Mouse (Mus musculus) MEL (cell line): ENCODE measurements around the gene Pla2g2f. TPM values are rescaled to one million over a fixed set of nuclear protein-coding genes. Genes with fewer than 3 reads are reported as not detected.

Source experiments
- DNase-seq: peaks from one replicate; pipeline ENCODE4 v3.0.0; 2011; ENCODE audit warnings: low read depth, low spot score
- H3K27ac ChIP-seq: 2 replicates; pipeline ENCODE4 v1.5.1; 2012; ENCODE audit warnings: low read depth, mild to moderate bottlenecking, control low read depth, low read length, moderate library complexity; ENCODE audit not compliant: control insufficient read depth
- H3K27me3 ChIP-seq, 2 experiments: fragments of 150-350 bp in 1 of 2; sonication (generic) in 1 of 2; 2 replicates each; pipeline ENCODE4 v1.6.1; 2012; ENCODE audit warnings: low read length in 2 of 2, mild to moderate bottlenecking in 2 of 2, improper control_type of control experiment in 1 of 2, moderate library complexity in 1 of 2; ENCODE audit not compliant: insufficient read depth in 2 of 2, control insufficient read depth in 1 of 2
- H3K36me3 ChIP-seq, 2 experiments: 2 replicates each; pipeline ENCODE4 v1.6.1; 2012 to 2014; ENCODE audit warnings: low read length in 2 of 2, improper control_type of control experiment in 1 of 2, inconsistent platforms in 1 of 2, mild to moderate bottlenecking in 1 of 2; ENCODE audit not compliant: insufficient read depth in 2 of 2, control insufficient read depth in 1 of 2
- H3K4me1 ChIP-seq, 2 experiments: fragments of 150-350 bp in 1 of 2; sonication (generic) in 1 of 2; 2 replicates each; pipeline ENCODE4 v1.6.1; 2012; ENCODE audit warnings: low read length in 2 of 2, improper control_type of control experiment in 1 of 2, mild to moderate bottlenecking in 1 of 2; ENCODE audit not compliant: insufficient read depth in 2 of 2, control insufficient read depth in 1 of 2
- H3K4me3 ChIP-seq, 2 experiments: fragments of 150-350 bp in 1 of 2; sonication (generic) in 1 of 2; 2 replicates each; pipeline ENCODE4 v1.5.1; 2012; ENCODE audit warnings: low read depth in 2 of 2, low read length in 2 of 2, mild to moderate bottlenecking in 2 of 2, moderate library complexity in 2 of 2, control low read depth in 1 of 2, improper control_type of control experiment in 1 of 2; ENCODE audit not compliant: control insufficient read depth in 1 of 2, insufficient read depth in 1 of 2
- H3K79me2 ChIP-seq: 2 replicates; pipeline ENCODE4 v1.6.1; 2012; ENCODE audit warnings: mild to moderate bottlenecking, low read length, moderate library complexity; ENCODE audit not compliant: control insufficient read depth, poor library complexity, insufficient read depth
- H3K9ac ChIP-seq: 2 replicates; pipeline ENCODE4 v1.6.1; 2012; ENCODE audit warnings: low read depth, mild to moderate bottlenecking, control low read depth, low read length, moderate library complexity; ENCODE audit not compliant: control insufficient read depth, poor library complexity, severe bottlenecking
- H3K9me3 ChIP-seq: fragments of 150-350 bp; sonication (generic); replicated peaks from 2 replicates; pipeline ENCODE4 v1.6.1; 2012; ENCODE audit warnings: mild to moderate bottlenecking, low read length, improper control_type of control experiment, moderate library complexity; ENCODE audit not compliant: insufficient read depth
- CHD1 ChIP-seq: IDR thresholded peaks from 2 replicates; pipeline ENCODE4 v1.6.1; 2012; ENCODE audit warnings: low read depth, mild to moderate bottlenecking, inconsistent platforms, low read length, improper control_type of control experiment
- ELF1 ChIP-seq: IDR thresholded peaks from 2 replicates; pipeline ENCODE4 v1.6.1; 2014; ENCODE audit warnings: low read depth, mild to moderate bottlenecking, inconsistent platforms, low read length, improper control_type of control experiment, moderate library complexity
- ETS1 ChIP-seq: IDR thresholded peaks from 2 replicates; pipeline ENCODE4 v1.6.1; 2012; ENCODE audit warnings: low read depth, mild to moderate bottlenecking, inconsistent platforms, low read length, improper control_type of control experiment, moderate library complexity
- HCFC1 ChIP-seq: IDR thresholded peaks from 2 replicates; pipeline ENCODE4 v1.6.1; 2012; ENCODE audit warnings: low read depth, mild to moderate bottlenecking, inconsistent platforms, low read length, improper control_type of control experiment, moderate library complexity
- MAZ ChIP-seq: IDR thresholded peaks from 2 replicates; pipeline ENCODE4 v1.6.1; 2012; ENCODE audit warnings: low read depth, mild to moderate bottlenecking, inconsistent platforms, low read length, improper control_type of control experiment
- MXI1 ChIP-seq: IDR thresholded peaks from 2 replicates; pipeline ENCODE4 v1.6.1; 2011; ENCODE audit warnings: mild to moderate bottlenecking, low read depth, low read length, improper control_type of control experiment
- MYB ChIP-seq: IDR thresholded peaks from 2 replicates; pipeline ENCODE4 v1.6.1; 2011; ENCODE audit warnings: mild to moderate bottlenecking, low read depth, low read length, improper control_type of control experiment
- NELFE ChIP-seq: IDR thresholded peaks from 2 replicates; pipeline ENCODE4 v1.6.1; 2011; ENCODE audit warnings: low read depth, low read length, improper control_type of control experiment
- NRF1 ChIP-seq: IDR thresholded peaks from 2 replicates; pipeline ENCODE4 v1.6.1; 2014; ENCODE audit warnings: low read depth, mild to moderate bottlenecking, inconsistent platforms, low read length, improper control_type of control experiment, moderate library complexity; ENCODE audit not compliant: poor library complexity, insufficient read depth, severe bottlenecking
- POLR2A ChIP-seq, 2 experiments: IDR thresholded peaks; 2 replicates each; pipeline ENCODE4 v1.6.1; 2011 to 2012; ENCODE audit warnings: low read length in 2 of 2, mild to moderate bottlenecking in 2 of 2, control low read depth in 1 of 2, improper control_type of control experiment in 1 of 2, low read depth in 1 of 2, moderate library complexity in 1 of 2; ENCODE audit not compliant: control insufficient read depth in 1 of 2, insufficient read depth in 1 of 2, poor library complexity in 1 of 2
- RAD21 ChIP-seq: IDR thresholded peaks from 2 replicates; pipeline ENCODE4 v1.6.1; 2011; ENCODE audit warnings: mild to moderate bottlenecking, low read depth, low read length, improper control_type of control experiment
- SIN3A ChIP-seq: IDR thresholded peaks from 2 replicates; pipeline ENCODE4 v1.6.1; 2012; ENCODE audit warnings: low read length, improper control_type of control experiment, inconsistent platforms
- SMC3 ChIP-seq: IDR thresholded peaks from 2 replicates; pipeline ENCODE4 v1.6.1; 2011; ENCODE audit warnings: low read depth, low read length, improper control_type of control experiment
- TBP ChIP-seq: IDR thresholded peaks from 2 replicates; pipeline ENCODE4 v1.8.0; 2011; ENCODE audit warnings: low read depth, low read length, improper control_type of control experiment
- TCF12 ChIP-seq: IDR thresholded peaks from 2 replicates; pipeline ENCODE4 v1.6.1; 2014; ENCODE audit warnings: low read depth, mild to moderate bottlenecking, inconsistent platforms, low read length, improper control_type of control experiment, moderate library complexity
- ZKSCAN1 ChIP-seq: IDR thresholded peaks from 2 replicates; pipeline ENCODE4 v1.6.1; 2012; ENCODE audit warnings: low read depth, mild to moderate bottlenecking, inconsistent platforms, low read length, improper control_type of control experiment, moderate library complexity
- ZMIZ1 ChIP-seq: IDR thresholded peaks from 2 replicates; pipeline ENCODE4 v1.6.1; 2012; ENCODE audit warnings: low read depth, mild to moderate bottlenecking, inconsistent platforms, low read length, improper control_type of control experiment, moderate library complexity
- polyA plus RNA-seq, 2 experiments: library from polyadenylated mRNA; stranded (reverse) in 1 of 2; unstranded in 1 of 2; fragments of >175 nt in 1 of 2; fragments of >200 nt in 1 of 2; gene quantifications; 2 replicates each; pipeline versions ENCODE4 v1.2.1 to v1.2.4; 2012; ENCODE audit warnings: low replicate concordance in 2 of 2, low read depth in 1 of 2; ENCODE audit not compliant: insufficient read length in 2 of 2, insufficient read depth in 1 of 2, missing spikeins in 1 of 2
- total RNA-seq: library from RNA; depleted of rRNA; stranded (reverse); fragments of 300-350 nt; gene quantifications from 2 replicates; pipeline ENCODE4 v1.2.3, GENCODE M21; 2012

Pla2g2f gene
- total and polyA plus RNA-seq, 3 experiments, result not detected

DNA sequence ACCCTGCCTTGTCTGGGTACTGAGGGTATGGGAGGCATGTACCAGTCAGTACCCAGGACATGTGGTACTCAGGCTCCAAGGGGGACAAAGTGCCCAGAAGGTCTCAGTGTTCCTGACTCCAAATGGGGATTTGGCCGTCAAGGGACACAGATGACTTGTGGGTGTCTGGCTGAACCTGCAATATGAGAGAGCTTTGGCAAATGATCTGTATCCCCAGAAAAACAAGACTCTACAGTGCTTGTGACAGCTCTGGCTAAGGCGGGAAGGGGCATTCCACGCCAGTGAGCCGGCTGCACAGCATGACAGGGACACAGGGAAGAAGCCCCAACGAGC is 38.2 kb downstream of the Pla2g2f start (continued):
- TF ChIP-seq SIN3A (no peak), MYB (no peak)

DNA sequence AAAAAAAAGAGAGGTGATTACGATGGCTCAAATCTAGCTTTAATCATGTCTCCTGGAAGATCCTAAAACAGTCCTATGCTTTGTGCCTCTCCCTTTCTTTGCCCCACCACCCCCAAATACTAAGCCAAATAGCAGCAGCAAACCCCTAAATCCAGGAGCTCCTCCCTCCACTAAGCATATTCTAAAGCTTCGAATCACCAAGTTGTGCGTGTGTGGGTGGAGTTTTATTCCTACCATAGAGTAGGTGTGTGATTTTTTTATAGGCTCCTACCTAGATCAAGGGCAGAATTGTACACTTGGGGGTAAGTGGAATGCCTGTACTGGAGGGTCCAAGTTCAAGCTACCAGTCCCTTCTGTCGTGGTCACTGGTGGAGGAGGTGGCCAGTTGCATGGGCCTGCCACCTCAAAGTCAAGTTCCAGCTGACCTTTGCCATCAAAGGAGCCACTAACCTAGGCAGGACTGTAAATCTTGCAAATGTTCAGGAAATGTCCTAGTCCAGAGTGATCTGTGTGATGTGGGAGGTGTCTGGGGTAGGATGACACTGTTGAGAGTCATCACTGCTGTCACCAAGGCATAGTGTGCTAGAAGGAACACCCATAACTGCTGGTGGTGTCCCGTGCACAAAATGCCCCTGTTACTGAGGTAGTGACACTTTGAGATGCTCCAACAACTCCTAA is 38.7 kb downstream of the Pla2g2f start:
- H3K79me2 ChIP-seq, result no peaks in the 10 kb centered on the region
- H3K27me3 ChIP-seq, result no peaks in the 10 kb centered on the region
- no peaks in the 10 kb centered on the region for H3K9me3 ChIP-seq
- H3K36me3 ChIP-seq, result no peaks in the 10 kb centered on the region
- no peak overlapping the region for H3K27ac ChIP-seq
- no peak for TF ChIP-seq MAZ
- TF ChIP-seq ZMIZ1, result no peak
- no peak for TF ChIP-seq TCF12
- TF ChIP-seq ELF1, result no peak
- no peak for TF ChIP-seq CHD1
- TF ChIP-seq TBP, result no peak
- TF ChIP-seq SMC3, result no peak
- no peak for TF ChIP-seq MXI1
- TF ChIP-seq NRF1, result no peak
- no peak for TF ChIP-seq ETS1
- TF ChIP-seq HCFC1, result no peak
- no peak for TF ChIP-seq SIN3A
- no peak for TF ChIP-seq RAD21
- no peak for TF ChIP-seq POLR2A (IDR thresholded peaks at IDR 0.05; ENCODE audit: control insufficient read depth in 1 of 2, insufficient read depth in 1 of 2, low read depth in 1 of 2, low read length in 2 of 2, poor library complexity in 1 of 2)
- TF ChIP-seq ZKSCAN1, result no peak
- TF ChIP-seq MYB, result no peak
- TF ChIP-seq, all 39 proteins: peak for 0
- no peaks in the 10 kb centered on the region for H3K4me1 ChIP-seq
- H3K4me3 ChIP-seq, result no peak overlapping the region
- DNase-seq, result no peak
- H3K9ac ChIP-seq, result no peak overlapping the region

DNA sequence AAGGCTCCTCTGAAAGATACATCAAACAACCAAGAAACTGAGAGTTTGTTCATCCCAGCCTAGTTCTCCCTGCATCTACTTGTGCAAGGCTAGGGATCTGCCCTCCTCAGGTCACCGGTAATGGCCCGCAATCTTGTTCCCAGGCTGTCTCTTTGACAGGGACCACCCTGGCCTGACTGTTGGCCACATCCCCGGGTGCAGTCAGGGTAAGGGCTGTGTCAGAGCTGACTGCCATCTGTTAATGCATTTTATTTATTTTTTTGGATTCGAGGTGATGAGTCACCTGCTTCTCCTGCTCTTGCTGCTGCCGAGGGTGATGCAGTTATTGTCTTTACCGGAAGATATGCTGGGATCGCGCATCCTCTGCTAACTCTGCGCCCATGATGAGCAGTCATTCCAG is 40.7 kb downstream of the Pla2g2f start:
- Histone ChIP-seq H3K9ac (no peak overlapping the region), H3K4me1 (no peaks in the 10 kb centered on the region), H3K4me3 (no peak overlapping the region), H3K79me2 (no peaks in the 10 kb centered on the region), H3K27ac (no peak overlapping the region), H3K9me3 (no peaks in the 10 kb centered on the region), H3K27me3 (no peaks in the 10 kb centered on the region), H3K36me3 (no peaks in the 10 kb centered on the region)
- TF ChIP-seq NELFE, result no peak
- TF ChIP-seq SMC3, result no peak
- DNase-seq, result no peak
